Mouse (Mus musculus) bone marrow, adult 2 months (tissue): ENCODE measurements around the gene Gne. TPM values are rescaled to one million over a fixed set of nuclear protein-coding genes. Genes with fewer than 3 reads are reported as not detected.
A peak's percentile ranks its signal among the peaks of the same experiment; 100 is the strongest.

Experiments used
- H3K27ac ChIP-seq: fragments of 200-500 bp; 2 replicates; pipeline ENCODE4 v1.5.1; 2012; ENCODE audit warnings: low read depth, mild to moderate bottlenecking, control low read depth, inconsistent platforms, low read length; ENCODE audit not compliant: control insufficient read depth, poor library complexity, insufficient read depth
- H3K4me1 ChIP-seq: fragments of 200-500 bp; 2 replicates; pipeline ENCODE4 v1.6.1; 2011; ENCODE audit warnings: low read length; ENCODE audit not compliant: control insufficient read depth, insufficient read depth
- H3K4me3 ChIP-seq: fragments of 200-500 bp; replicated peaks from 2 replicates; pipeline ENCODE3; 2011; ENCODE audit warnings: mild to moderate bottlenecking, low read depth, low read length, control low read depth; ENCODE audit not compliant: control insufficient read depth
- CTCF ChIP-seq: fragments of 200-500 bp; IDR thresholded peaks from 2 replicates; pipeline ENCODE4 v1.5.1; 2011; ENCODE audit warnings: low read length, control low read depth; ENCODE audit not compliant: control insufficient read depth, insufficient read depth
- POLR2A ChIP-seq: fragments of 200-500 bp; IDR thresholded peaks from 2 replicates; pipeline ENCODE4 v1.6.1; 2011; ENCODE audit warnings: low read depth, mild to moderate bottlenecking, control low read depth, low read length, borderline replicate concordance; ENCODE audit not compliant: control insufficient read depth
- WGBS: fragments of 180-500 bp; shearing (Covaris S2); methylation state at CpG from one replicate; pipeline ENCODE4 v1.1.7; 2018; 5-methylcytosine and 5-hydroxymethylcytosine counted together
- polyA plus RNA-seq: library from polyadenylated mRNA; stranded (reverse); fragments of >200 nt; gene quantifications from 2 replicates; pipeline ENCODE4 v1.2.4, GENCODE M21; 2011; ENCODE audit warnings: low replicate concordance; ENCODE audit not compliant: missing spikeins, insufficient read depth, insufficient read length

The Gne gene
- polyA plus RNA-seq, result 8.1 and 13.6 TPM in 2 replicates

- Histone ChIP-seq H3K4me3 (no peak within 1 kb of the TSS), H3K4me1 (no peaks in the 10 kb centered on the region; the same call in 1 of the 2 replicates), H3K27ac (no peak within 1 kb of the TSS)
- WGBS, result under 1% methylated on average over 11 of the region's 11 CpGs
- TF ChIP-seq POLR2A (no peak), CTCF (no peak)
Measured at GRCm38 (mm10) chr4:44083945-44084344, at the start of gene Gne. Gene Gne (minus strand): TSS chr4:44084177.

- no peak overlapping the region for H3K27ac ChIP-seq
- 51% methylated on average over 12 of the region's 12 CpGs for WGBS
- H3K4me3 ChIP-seq, result no peak overlapping the region
- no peak for TF ChIP-seq POLR2A
- no peak for TF ChIP-seq CTCF
- no peaks in the 10 kb centered on the region for H3K4me1 ChIP-seq
Measured at GRCm38 (mm10) chr4:44126805-44127204, 42.8 kb upstream of the Gne start.

DNA sequence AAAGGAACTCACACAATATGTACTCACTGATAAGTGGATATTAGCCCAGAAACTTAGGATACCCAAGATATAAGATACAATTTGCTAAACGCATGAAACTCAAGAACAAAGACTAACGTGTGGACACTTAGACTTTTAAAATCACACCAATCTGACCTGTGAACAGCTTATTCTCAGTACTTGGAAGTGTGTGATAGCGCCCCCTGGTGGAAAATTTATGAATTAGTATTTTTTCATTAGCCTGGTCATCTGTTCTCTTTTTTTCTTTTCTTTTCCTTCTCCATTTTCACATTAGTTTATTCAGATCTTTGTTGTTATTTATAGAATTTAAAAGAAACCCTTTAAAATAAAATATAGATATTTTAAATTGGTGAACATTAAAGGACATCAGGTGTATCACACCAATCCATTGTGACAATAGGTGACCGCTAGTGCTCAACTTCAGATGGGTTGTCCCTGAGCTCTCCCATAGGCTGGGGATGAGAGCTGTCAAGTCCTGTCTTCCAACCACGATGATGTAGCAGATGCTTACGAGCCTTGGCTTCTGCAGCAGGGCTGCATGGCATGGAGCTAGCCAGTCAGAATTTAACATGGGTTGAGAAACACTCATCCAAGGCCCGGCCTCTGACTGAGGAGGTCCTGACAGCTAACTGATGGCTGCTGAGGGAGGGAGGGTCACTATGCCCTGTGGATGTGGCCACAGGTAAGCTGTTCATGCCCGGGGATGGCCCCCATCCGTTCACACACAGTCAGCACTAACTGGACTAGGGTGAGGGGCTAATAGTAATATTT lies 35.6 kb upstream of the Gne start:
- no peak for TF ChIP-seq POLR2A
- TF ChIP-seq CTCF, result no peak
- no peak overlapping the region for H3K4me3 ChIP-seq

GRCm38 (mm10) chr4:44115046-44115445 lies 31.1 kb upstream of the Gne start:
- WGBS, result 69% methylated on average over 13 of the region's 13 CpGs
- TF ChIP-seq CTCF, result no peak
- TF ChIP-seq POLR2A, result no peak
- no peak overlapping the region for H3K4me3 ChIP-seq
- peaks cover 3% of the 10 kb centered on the region; the same call in 1 of the 2 replicates for H3K4me1 ChIP-seq
- H3K27ac ChIP-seq, result no peak overlapping the region

More for the DNA sequence above, 35.6 kb upstream of the Gne start:
- Histone ChIP-seq H3K27ac (no peak overlapping the region), H3K4me1 (no peaks in the 10 kb centered on the region)
- 38% methylated on average over 9 of the region's 9 CpGs for WGBS

- peak overlapping the region; percentile 27; the same call in 1 of the 2 replicates for H3K27ac ChIP-seq
- H3K4me3 ChIP-seq, result peak overlapping the region; percentile 29
- 4% methylated on average over 16 of the region's 16 CpGs for WGBS
- TF ChIP-seq CTCF (no peak), POLR2A (no peak)
- H3K4me1 ChIP-seq, result peaks cover 3% of the 10 kb centered on the region; the same call in 1 of the 2 replicates
Measured at GRCm38 (mm10) chr4:44113393-44114138, 29.6 kb upstream of the Gne start.

GRCm38 (mm10) chr4:44112741-44113140 lies 28.8 kb upstream of the Gne start:
- TF ChIP-seq POLR2A (no peak), CTCF (no peak)
- no peak overlapping the region for H3K4me3 ChIP-seq
- peaks cover 3% of the 10 kb centered on the region; the same call in 1 of the 2 replicates for H3K4me1 ChIP-seq
- no peak overlapping the region for H3K27ac ChIP-seq
- 53% methylated on average over 4 of the region's 4 CpGs for WGBS

GRCm38 (mm10) chr4:44110771-44111170 lies 26.8 kb upstream of the Gne start:
- no peak overlapping the region for H3K4me3 ChIP-seq
- WGBS, result 84% methylated on average over 7 of the region's 7 CpGs
- peaks cover 3% of the 10 kb centered on the region; the same call in 1 of the 2 replicates for H3K4me1 ChIP-seq
- H3K27ac ChIP-seq, result no peak overlapping the region
- no peak for TF ChIP-seq POLR2A
- TF ChIP-seq CTCF, result no peak

DNA sequence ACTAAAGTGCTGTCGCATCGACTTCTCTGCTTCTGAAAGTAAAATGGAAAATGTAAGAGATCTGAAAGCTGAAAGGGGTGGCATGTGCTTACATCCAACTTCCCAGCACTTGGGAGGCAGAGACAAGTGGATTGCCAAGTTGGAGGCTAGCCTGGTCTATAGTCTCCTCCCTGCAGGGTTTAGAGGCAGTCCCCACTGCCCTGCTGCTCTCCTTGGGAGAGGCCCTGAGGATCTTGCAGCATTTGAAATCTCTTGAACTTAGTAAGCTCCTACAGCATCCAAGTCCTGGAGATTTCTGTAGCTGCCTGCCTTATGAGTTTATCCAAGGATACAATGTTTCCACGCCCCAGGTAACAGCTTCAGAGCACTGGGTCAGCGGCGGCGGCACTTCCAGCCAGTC lies 24.3 kb upstream of the Gne start:
- 95% methylated on average over 6 of the region's 6 CpGs for WGBS
- no peak overlapping the region for H3K4me3 ChIP-seq

More for the DNA sequence above, 24.3 kb upstream of the Gne start:
- Histone ChIP-seq H3K4me1 (peaks cover under 1% of the 10 kb centered on the region; the same call in 1 of the 2 replicates), H3K27ac (no peak overlapping the region)
- TF ChIP-seq CTCF (no peak), POLR2A (no peak)
